Mouse (Mus musculus) kidney, adult 8-10 months (tissue): ENCODE data around the gene Lonp2.

Experiments
- DNase-seq, 2 experiments: peaks; one replicate each; pipeline ENCODE4 v3.0.0; 2022

Lonp2 gene

DNA sequence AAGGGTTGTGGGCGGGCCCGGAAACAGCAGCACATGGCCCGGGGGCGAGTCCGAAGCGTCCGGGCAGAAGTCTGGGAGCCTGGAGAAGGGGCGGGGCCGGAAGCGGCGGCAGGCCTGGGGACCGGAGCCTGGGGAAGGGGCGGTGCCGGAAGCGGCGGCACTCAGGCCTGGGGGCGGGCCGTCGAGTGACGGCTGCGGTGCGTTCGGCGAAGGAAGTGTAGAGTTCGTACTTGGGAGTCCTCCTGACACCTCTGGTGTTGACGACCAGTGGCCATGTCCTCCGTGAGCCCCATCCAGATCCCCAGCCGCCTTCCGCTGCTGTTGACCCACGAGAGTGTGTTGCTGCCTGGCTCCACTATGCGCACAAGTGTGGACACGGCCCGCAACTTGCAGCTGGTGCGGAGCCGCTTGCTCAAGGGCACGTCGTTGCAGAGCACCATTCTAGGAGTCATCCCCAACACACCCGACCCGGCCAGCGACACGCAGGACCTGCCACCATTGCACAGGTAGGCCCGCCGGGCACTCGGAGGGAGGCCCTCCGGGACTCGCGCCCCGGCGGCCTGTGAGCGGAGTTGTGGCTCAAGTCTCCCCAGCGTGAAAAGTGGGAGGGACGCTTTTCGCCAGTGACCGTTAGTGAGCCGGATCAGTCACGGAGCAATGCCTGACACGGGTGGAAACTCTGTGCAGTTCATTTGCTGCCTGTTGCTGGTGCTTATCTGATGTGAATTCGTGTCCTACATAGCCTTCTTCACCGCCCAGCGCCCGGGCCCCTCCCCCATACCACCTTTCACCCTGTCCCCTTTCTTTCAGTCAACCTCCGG is at the start of gene Lonp2:
Gene Lonp2, plus strand, starts transcription at position 133 of the 821 bp plus-strand sequence.
- DNase-seq, result peak; percentile 98

DNA sequence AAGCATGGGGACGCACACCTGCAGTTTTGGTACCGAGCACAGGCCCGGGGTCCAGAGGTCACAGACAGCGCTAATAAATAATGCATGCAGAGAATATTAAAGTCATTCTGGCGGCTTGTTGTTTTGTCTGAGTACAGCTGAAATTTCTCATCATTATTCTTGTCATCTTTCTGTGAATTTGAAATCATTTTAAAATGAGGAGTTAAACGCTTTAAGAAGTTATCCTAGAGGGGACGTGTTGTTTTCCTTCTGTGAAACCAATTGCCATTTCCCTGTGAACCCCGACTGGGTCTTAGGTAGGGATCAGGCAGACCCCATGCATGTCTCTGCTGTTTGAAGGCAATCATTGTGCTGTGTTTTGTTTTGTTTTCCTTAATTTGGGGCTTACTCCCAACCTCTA is 46.3 kb upstream of the Lonp2 start:
- DNase-seq, result no peak

DNA sequence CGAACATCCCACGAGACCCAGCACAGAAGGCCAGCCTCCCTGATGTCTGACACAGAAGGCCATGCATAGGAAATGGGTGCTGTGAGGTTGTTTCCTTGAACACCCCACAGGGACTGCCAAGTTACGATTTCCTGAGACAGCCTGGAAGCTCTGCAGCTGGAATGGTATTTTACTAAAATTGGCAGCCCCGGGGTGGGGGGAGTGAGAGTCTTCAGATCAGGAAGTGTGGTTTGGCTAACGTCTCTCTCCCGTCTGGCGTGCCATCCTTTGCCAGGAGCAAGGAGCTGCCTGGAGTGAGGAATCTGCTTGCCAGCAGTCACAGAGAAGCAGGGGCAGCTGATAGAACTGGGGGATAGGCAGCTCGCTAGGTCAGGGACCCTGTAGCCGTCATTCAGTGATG is 45.8 kb upstream of the Lonp2 start:
- peak; percentile 28 to 32 for DNase-seq

DNA sequence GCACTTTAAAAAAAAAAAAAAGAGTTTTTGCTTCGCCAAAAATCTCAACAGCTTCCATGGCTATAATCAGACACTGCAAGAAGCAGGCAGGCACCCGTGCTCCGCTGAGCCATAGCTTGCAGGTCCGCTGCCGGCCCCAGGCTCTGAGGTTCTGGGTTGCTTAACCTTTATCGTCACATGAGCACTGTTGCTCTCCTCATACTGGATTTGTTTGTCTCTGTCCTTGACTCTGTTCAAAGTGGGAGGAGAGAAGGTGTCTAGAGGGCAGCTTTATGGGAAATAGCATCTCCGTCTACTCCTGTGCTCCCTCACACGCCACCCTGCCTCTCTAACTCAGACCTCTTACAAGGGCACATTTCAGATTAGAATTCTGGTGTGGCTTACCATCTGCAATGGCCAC is 45.1 kb upstream of the Lonp2 start:
- DNase-seq, result no peak

DNA sequence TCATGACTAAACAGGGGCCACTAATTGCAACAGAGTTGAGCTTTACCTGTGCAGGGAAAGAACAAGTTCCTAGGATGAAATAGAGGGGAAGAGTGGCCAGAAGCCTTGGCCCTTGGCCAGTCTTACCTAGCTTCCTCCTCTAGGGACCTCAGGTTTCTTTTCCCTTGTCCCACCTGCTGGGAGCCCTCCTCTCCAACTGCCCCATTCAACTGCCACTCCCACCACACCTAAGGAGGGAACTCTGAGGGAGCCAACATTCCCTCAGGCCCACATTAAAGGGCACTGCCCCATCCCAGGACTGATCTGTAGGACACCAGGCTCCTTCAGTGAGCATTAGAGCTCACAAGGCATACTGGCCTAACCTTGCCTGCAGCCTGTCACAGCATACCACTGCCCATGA is 43.4 kb upstream of the Lonp2 start, which contains the start of gene Abcc12:
Gene Abcc12, minus strand, starts transcription at position 229 of the 400 bp plus-strand sequence.
- no peak for DNase-seq

DNA sequence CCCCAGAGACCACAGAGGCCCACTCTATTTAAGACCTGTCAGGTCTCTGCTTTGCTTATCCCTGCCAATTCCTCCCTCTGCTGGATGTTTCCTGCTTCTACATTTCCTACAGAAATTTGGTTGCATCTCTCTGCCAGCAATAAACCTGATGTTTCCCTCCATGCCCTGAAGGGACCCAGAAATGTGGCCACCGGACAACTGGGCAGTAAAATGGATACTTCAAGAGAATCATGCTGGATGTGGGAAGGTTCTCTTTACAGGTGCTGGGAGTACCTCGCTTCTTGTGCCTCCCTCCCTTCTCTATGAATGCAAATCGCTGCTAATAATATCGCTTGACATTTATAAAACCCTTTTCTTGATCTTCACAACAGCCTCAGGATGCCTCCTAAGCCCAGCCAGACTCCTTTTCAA is 41.9 kb upstream of the Lonp2 start:
- DNase-seq, result no peak

DNA sequence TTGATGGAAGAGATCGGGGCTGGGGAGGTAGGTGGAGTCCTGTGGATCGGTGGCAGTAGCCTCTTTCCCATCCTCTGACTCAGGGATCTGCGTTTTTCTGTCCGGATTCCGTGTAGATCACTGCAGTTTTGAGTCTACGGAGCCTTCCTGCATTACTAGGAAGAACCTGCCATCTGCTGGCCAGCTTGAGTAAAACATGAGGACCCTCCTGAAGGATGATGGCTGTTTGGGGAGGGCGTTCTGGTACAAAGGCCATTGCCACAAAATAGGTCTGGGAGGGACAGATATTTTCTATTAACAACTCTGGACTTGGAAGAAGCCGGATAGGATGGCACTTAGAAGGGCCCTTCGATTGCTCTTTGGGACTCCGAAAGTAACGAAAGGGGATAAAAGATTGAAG is 38.7 kb upstream of the Lonp2 start:
- DNase-seq, result peak; percentile 56 to 85

DNA sequence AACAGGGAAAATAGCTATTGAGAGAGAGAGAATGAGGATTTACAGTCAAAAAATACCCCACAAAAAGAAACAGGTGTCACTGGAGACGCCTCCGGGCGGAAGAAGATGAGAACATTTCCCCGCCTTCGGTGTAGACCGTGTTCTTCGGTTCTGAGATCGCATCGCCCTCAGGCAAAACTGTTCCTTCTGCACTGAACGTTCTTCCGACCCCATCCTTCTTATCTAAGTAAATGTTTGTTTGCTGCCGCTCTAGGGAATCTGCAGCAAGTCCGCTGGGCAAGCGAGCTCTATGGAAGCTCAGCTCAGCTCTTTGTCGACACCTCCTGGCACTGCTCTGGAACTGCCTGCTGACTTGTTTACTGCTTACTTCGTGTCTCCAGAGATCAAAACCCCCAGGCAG is 38.3 kb upstream of the Lonp2 start:
- DNase-seq, result peak; percentile 72 to 81

DNA sequence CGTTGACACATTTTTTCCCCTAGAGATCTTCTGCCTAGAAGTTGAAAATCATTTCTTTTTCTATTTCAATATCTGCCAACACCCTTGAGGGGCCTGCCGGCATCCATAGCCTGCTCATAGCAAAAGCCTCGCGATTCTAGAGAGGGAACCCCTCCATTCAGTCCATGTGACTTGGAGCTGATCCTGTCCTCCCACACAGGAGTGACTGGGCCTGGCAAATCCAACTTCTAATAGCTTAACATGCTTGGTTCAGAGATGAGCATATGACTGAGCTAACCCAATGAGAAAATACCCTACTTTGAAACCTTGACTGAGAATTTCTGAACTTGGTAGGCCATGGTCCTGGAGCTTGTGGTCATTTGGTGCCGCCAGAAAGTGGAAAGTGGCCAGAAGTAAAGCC is 37.8 kb upstream of the Lonp2 start:
- no peak for DNase-seq

DNA sequence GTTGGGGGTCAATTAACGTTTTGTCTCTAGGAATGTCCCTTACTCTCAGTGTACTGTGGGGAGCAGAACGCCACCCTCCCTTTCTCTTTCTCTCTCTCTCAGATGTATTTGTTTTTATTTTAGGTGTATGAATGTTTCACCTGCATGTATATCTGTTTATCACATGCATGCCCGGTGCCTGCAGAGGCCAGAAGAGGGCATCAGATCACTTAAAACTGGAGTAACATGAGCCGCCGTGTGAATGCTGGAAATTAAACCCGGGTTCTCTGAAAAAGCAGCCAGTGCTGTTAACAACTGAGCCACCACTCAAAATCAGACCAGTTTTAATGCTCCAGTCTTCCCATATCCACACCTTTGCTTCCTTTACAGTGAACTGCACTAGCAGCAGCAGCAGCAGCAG is 37.2 kb upstream of the Lonp2 start:
- DNase-seq, result peak in 1 of 2 experiments; percentile 29

DNA sequence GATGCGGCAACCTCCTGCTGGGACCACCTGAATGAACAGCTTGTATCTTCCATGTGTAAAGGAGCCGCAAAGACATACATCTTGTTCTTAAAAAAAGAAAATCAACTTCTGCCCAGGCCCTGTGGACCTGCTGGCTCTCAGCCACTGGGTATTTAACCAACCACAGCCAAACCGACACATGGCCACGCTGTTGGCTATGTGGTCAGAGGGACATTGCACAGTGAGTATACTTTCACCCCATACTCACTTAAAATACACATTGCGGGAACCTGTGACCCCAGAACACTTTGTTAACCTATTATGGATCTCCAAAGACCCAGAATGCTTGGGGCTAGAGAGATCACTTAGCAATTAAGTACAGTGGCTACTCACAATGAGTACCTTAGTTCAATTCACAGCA is 35.5 kb upstream of the Lonp2 start:
- DNase-seq, result no peak

DNA sequence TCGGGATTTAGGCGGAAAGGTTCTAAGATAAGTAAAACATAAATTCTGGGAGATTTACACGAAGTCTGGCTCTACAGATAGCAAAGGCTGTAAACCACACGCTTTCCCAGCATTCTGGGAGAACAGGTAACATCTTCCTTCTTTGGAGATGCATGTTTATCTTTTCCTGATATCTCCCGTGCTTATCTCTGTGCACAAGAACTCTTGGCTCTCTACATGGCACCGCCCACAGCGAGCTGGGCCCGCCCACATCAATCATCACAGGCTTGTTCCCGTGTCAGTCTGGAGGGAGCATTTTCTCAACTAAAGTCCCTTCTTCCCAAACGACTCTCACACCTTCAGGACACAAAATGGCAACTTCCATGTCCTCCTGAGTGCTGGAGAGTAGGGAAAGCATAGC is 30.7 kb upstream of the Lonp2 start:
- DNase-seq, result no peak

DNA sequence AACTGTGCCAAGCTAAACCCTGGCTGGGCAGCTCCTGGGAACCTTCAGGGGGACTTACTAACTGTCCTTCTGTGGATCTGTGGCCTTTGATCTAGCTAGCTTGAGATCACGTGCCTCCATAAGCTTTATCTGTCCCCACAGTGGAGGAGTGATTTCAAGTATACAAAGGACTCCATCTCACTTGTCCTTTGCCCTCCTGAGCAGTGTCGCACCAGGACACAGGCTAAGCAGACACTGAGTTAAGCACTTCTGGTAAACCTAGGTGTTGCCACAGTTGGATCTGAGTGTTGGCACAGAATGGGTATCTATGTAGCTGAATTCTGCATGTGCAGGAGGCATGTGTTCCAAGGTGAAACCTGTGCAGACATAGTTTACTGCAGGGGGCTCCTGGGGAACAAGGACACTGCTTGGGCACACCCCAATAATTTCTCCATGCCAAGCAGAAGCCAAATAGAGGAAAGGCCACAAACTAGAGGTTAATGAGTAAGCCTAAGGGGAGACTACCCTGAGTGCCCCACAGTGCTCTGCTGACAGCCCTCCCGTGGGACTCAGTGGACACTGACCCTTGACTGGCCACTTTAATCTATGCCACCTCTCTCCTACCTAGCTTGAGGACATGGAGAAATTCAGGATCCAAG is 29.6 kb upstream of the Lonp2 start:
- peak; percentile 69 to 79 for DNase-seq

DNA sequence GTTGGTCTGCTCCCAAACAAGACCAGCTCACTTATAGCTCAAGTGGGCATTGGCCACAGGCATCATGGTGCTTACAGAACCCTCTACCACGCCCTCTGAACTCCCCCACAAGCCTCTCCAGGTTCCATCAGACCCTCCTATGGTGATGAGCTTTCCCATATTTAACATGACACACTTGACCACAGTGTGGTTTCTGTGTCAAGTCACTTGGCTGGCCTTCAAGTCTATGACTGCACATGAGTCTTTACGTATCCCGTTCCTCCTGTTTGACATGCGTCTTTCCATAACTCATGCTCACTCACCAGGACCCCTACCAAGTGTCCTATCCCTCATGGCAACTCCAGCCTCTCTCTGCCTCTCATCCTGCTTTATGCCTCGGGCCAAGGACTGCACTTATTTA is 28.2 kb upstream of the Lonp2 start:
- DNase-seq, result no peak

DNA sequence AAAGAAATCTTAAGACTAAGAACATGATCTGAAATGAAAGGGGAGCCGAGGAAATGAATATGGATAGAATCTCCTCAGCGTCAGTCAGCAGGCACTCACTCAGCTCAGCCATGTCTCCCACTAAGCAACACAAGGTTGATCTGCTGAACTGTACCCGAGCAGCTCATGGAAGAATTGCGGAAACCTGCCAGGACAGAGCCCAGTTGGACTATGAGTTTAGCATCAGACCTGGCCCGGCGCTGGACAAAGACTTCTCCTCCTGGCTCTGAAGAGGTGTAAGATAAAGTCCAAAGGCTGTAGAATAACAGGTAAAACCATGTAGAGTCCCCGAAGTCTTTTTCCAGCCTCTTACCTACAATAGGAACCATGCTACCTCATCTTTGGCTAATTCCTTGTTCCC is 26.2 kb upstream of the Lonp2 start:
- DNase-seq, result peak; percentile 84 to 87

DNA sequence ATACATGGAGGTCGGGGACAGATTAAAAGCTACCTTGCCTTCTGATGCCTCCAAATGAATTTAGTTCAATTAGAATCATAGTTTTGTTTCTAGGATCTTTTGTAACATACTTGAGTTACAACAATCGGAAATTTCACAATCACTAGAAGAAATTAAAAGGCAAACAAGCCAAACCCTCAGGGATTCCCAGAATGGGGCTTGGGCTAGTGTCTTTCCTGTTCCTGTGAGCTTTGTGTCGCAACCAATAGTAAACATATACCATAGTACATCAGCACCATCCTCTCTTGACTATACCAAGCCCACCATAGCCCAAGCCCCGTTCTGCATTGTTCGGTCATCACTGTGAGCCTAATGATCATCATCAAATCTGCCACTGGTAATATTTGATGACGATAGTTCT is 24.5 kb upstream of the Lonp2 start:
- no peak for DNase-seq

DNA sequence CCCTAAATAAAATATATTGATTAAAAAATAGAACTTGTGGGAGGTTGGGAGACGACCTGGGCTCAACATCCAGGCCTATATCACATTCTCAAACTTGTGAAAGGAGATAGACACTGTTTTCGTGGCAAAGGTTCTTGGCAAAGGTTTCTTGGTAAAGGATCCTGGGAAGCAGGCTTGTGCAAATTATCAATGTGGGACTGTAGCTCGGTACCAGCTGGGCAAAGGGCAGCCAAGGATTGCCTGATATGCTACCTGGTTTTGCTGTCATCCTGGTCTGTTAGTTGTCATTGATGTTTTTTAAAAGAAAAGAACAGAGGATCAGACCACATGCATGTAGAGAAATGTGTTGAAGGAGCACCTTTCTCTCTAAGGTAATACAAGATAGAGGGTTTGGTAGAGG is 23.5 kb upstream of the Lonp2 start:
- no peak for DNase-seq

DNA sequence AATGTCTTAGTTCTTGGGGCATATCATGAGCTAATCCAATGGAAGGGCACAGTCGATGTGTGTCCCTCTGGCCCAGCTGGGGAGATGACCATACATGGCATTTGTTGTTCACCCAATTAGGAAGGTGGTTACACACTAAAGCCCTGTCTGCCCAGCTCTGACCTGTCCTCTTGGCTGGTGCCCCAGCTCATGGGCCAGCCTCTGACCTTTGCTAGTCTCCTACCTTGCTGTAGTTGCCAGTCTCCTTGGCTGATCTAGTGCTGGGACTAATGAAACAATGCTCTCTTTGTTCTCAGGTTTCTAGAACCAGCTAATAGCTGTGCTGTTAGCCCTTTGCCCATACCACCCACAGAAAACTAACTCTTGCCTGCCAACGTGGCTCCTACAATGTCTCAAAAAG is 20.7 kb upstream of the Lonp2 start:
- DNase-seq, result no peak

DNA sequence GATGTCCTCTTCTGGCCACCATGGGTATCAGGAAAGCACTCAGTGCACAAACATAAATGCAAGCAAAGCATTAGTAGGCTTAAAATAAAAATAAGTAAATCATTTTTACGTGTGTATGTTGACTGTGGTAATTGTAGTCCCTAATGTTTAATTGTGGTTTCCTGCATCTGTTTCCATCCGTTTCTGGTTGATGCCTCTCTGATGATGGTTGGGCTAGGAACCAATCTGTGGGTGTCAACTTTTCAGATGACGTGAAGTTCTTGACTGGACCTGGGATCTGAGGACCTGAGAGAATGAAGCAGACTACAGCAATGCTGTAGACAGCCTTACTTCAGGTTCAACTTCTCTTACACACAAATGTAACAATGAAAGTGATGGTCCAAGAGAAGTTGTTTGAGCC is 19.2 kb upstream of the Lonp2 start:
- DNase-seq, result no peak

DNA sequence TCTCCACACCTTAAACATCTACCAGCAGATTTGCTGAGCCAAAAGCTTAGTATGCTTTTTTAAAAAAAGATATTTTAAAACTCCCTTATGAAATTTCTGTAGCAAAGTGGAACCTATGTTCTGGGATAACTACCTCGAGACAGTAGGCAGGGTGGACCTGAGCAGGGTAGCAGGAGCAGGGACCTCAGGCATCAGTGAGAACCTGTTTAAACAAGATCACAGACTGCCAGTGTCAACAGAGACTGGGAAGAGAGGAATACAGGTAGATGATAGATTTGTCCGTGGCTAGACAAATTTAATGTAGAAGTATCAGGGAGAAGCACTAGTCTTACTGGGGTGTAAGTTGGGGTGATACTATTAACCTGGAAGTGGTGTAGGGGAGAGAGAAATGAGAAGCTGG is 10.0 kb upstream of the Lonp2 start:
- DNase-seq, result no peak

DNA sequence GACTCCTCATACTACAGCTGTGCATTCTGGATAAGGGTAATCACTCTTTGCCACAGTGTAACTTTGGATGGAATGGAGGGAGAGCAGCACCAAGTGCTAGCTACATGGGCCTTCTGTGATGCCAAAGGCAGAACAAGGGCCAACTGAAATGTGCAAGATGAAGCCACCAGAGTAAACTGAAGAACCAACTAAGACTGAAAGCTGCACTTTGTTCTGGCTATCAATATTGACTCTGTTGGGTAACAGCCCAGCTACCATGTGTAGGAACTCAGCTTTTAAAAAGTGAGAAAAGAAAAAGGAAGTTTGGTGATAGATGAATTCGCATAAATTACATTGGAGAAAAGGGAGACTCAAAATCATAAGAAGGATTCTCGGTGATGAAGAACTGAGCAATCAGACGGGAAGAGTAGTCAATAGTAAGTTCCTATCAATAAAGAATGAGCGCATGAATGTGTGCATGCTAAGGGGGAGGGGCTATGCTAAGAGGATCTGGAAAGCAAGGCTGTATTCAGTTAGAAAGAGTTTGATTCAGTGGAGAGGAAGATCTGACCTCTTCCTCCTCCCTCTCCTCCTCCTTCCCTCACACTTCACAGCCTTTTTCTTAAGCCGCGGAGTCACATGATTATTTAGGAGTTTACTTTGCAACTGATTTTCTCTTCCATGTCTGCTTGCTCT is 8.6 kb upstream of the Lonp2 start:
- DNase-seq, result no peak

DNA sequence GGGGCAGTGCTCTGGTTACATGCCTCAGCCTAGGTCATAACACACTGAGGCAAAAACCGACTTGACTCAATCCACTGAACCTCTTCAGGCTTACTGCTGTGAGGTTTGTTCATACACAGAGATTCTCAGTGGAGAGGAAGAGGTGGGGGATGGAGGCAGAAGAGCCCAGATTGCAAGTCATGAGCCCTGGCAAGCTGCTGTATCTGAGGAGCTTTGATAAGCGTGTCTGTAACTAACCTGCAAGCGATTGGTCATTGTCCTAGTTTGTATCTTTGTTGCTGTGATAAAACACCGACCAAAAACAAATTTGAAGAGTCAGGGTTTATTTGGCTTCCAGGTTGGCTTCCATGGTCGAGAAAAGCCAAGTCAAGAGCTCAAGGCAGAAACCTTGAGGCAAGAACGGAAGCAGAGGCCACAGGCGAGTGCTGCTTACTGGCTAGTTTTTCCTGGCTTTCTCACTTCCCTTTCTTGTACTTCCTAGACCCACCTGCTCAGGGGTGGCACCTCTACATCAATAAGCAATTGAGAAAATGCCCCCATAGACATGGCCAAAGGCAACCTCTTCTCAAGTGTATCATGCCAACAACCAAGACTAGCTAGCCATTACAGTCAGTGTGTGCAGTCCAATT is 6.0 kb upstream of the Lonp2 start:
- DNase-seq, result no peak

DNA sequence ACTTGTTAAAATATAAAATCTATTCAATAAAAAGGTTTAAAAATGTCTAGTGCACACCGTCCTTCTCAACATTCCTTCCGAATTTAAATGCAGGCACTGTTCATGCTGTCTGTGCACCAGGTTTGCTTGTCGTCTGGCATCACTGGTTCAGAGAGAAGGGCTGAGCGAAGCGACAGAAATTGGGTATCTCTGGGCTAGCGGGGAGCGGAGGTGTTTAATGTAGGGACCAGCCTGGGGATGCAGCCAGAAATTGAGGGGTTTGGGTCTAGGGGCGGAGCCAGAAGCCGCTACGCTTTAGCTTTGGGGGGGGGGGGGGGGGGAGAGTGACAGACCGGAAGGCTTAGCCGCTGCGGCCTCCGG is 312 bp upstream of the Lonp2 start:
- no peak for DNase-seq

DNA sequence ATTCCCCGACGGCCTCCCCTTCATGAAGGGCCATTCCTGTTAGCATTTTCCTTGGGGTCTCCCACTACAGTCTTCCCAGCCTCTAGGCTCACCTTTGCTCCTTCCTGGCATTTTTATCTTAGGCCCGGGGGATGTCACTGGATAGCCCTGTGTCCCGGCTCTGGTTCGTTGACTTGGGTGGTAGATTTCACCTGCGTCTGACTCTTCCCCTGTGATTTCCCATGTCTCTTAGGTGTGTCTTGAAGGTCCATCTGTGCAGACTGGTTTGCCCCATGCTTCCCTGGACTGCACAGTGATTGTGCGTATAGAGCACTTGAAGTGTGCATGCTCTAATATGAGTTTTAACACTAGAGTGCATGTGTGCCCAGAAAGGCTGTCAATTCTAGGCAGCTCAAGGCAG is 1.1 kb downstream of the Lonp2 start:
- peak in 1 of 2 experiments; percentile 13 for DNase-seq
